Mouse (Mus musculus) lung, postnatal 25 days (tissue): ENCODE measurements around the gene 9130019O22Rik.
A peak's percentile ranks its signal among the peaks of the same experiment; 100 is the strongest.
"Not testable (repeated sequence)": the region's sequence is repeated elsewhere in the genome, so short reads cannot be mapped to it uniquely, and the experiment has no call there.

Experiments used
- DNase-seq: peaks from one replicate; pipeline ENCODE4 v3.0.0; 2022; ENCODE audit warnings: low spot score

Gene 9130019O22Rik

DNA sequence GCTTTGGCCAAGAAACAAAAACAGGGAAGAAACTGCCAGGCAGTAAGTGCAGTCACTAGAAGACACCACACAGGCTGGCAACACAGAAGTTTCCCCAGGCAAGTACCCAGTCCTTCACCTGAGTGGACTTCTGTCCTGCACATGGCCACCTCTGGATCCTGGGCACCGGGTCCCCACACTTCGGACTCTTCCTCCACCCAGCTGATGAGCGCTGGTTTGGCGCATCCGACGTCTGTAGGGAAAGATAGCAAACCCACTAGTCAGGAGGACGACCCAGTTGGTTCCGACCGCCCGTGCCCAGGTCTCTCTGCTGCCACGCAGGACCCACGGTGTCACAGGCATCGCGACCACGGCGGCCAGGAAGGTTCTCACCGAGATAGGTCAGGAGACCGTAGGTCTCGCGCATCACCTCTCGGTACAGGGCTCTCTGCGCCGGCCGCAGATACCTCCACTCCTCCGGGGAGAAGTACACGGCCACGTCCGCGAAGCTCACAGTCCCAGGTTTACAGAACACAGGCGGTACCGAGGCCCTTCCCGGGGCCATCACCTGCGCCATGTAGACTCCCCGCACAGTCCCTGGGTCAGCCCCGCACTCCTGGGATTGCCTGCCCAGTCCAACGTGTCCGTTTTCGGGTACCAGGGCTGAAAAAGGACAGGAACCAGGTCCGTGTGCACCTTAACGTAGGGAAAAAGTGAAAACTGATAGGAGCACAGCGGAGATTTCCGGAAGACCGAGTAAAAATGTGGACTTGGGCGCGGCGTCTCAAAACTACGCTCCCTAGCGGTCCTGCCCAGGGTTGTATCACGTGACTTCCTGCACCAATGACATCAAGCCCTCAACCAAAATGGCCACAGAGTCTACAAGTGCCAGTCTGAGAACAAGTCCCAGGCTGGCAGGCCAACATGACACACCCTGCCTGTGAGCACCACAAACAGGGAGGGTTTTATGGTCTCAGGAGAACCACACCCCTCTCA lies 11.4 kb downstream of the 9130019O22Rik start, which contains the start of gene Zfp747:
TSS of gene Zfp747 (minus strand) at position 780 of the 975 bp plus-strand sequence.
- DNase-seq: peak; percentile 97

DNA sequence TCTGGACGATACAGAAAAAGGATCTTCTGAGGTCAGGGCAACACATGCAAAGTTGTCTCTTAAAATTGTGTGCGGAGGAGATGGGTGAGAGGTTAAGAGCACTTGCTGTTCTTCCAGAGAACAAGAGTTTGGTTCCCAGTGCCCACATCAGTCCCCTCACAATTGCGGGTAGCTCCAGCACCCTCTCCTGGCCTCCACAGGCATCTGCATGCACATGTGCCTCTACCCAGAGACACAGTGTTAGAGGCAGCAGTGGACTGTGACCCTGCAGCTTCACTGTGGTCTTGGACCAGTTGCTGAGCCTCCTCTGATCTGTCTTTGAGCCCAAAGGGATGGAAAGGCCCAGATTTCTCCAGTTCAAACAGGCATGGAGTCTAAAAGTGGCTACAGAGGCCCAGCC lies 15.1 kb downstream of the 9130019O22Rik start:
- DNase-seq: not testable (repeated sequence)

DNA sequence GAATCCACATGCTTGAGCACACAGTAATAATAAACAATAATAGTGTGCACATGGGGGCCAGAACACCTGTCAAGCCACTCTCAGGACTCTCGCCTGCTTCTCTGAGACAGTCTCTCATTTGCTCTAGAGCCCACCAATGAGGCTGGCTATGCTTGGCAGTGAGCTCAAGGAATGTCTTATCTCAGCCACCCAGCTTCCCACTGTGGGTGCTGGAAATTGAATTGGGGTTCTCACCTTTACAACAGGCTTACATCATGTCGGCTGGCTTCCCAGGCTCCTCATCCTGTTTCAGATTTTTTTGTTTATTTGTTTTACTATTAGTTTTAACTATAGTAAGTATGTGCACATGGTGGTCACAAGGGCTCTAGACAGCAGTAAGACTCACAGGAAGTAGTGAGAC lies 15.8 kb downstream of the 9130019O22Rik start:
- DNase-seq: no peak

DNA sequence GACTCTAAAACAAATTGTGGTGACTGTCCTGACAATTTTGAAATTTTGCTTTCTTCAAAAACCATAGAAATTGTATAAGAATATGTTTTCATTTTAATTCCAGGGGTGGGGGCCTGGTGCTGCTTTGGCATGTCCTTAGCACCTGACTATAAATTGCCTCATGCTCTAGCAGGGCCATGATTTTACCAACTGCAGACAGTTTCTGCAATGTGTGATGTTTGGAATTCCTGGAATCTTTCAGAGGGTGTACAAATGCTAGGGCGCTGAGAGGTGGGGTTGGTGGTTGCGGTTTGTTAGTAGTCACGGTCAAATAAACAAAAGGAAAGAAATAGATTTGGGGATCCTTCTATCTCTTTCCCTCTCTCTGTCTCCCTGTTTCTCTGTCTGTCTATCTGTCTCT lies 20.7 kb downstream of the 9130019O22Rik start:
- DNase-seq: no peak

DNA sequence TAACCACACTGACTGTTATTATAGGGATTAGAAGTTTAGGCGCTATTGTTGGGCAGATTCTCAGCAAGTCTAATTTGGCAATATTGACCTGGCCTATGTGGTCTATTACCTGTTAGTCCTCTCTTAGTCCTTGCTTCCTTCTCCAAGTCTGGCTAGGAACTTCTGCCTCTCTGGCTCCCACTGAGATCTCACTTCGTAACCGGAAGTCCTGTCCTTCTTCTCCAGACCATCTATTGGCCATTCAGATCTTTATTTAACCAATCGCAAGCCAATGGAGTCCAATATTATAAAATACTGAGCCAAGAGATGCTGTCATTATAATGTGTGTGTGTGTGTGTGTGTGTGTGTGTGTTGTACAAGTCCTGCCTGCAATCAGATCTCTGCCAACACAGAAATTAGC lies 22.8 kb downstream of the 9130019O22Rik start:
- DNase-seq: peak; percentile 42

DNA sequence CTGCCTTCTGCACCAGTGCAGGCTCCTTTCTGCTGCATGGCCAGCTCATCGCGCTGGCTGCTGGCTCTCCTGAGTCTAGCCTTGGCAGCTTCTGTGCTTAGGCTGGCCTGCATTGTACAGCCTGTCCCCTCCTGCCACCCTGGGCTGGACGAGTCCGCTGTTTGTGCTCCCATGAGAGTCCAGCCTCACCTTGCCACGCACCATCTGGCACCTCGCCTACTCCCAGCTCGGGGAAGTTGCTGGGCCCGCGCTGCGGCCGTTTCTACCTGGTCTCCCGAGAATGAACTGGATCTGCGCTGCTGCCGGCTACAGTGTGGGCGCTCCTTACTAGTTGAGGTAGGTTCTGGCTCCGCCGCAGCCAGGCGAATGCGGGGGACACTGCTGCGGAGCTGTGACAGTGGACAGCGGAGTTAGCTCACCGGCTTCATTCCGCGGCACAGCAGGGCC lies 23.5 kb downstream of the 9130019O22Rik start:
- no peak for DNase-seq

DNA sequence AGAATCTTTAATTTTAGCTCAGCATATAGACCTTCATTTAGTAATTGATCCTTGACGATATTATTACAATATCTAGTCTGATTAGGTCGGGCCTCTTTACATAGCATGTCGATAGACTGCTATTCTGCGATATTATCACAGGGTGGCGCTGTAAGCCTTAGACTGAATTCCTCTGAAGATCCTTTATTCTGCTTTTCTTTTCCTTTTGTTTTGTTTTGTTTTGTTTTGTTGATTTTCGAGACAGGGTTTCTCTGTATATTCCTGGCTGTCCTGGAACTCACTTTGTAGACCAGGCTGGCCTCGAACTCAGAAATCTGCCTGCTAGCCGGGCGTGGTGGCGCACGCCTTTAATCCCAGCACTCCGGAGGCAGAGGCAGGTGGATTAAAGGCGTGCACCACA lies 24.5 kb downstream of the 9130019O22Rik start:
- DNase-seq: peak; percentile 60

DNA sequence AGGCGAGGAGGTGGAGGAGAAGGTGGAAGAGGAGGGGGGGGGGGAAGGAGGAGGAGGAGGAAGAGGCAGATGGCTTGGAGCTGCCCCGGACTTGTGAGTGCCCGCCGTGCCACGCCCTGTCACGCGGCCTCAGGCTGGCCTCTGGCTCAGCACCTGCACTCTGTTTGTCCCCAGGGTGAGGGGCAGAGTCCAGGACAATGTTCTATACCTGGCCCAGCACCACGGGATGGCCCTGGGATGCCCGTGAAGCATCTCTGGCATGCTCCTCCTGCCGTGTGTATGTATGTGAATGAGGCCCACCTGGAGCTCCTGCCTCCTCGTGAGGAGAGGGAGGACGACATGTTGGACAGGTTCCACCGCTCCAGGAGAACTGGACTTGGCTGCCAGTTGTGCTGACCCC lies 25.5 kb downstream of the 9130019O22Rik start:
- no peak for DNase-seq

DNA sequence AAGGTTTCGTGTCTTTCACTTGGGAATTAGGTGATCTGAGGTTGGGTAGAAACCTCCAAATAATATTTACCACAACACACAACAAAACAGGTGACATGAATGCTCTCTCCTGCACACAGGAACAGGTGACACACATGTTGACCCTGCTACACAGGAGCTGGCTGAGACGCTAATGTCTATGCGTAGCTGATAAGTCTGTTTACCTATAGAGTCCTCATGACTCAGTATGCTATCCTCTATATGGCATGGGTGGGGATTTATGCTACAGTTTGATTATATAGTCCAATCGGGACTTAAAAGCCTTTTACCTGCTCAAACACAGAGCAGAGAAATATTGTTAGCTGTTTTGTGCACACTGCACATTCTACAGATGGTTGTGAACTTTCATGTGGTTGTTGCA lies 26.7 kb downstream of the 9130019O22Rik start:
- DNase-seq: no peak

DNA sequence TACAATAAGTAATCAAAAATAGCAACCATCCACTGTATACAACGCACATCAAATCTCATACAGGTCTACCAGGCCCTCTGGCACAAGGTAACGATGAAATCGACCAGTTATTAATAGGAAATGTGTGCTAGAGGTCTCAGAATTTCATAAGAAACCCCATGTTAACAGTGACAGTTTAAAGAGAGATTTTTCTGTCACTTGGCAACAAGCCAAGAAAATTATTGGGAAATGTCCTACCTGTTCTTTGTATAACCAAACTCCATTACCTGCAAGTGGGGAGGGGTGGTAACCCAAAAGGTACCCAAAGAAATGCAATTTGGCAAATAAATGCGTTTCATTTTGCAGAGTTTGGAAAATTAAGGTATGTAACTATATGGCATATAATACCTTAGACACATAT lies 28.5 kb downstream of the 9130019O22Rik start:
- DNase-seq: no peak

DNA sequence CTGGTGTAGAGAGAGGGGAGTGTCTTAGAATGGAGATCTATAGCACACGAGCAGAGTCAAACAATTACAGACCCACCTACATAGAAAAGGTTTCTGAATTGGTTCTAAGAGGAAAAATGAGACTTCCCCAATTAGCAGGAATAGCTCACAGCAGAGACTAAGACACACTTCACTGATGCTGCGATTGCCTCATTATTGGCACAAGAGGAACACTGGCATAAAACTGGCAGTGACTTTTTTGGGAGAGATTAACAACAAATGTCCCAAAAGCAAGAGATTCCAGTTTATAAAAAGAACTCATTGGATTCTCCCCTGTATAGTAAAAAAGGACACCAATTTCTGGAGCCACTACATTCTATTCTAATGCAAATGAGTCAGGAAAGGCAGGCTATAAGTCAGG lies 29.1 kb downstream of the 9130019O22Rik start:
- no peak for DNase-seq

DNA sequence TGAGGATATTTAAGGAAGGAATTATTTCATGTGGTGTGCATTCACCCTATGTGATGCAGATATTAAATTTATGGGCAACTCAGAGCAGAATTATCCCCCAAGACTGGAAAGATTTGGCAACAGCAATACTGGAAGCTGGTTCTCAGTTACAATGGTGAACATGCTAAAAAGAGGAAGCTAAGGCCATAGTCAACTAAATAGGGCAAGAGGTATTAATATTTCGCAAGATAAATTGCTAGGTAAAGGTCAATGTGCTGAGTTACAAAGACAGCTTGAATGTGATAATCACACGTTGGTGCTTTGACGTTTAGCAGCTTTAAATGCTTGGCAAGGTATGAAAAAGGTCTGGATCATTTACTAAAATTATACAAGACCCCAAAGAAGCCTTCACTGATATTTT lies 31.2 kb downstream of the 9130019O22Rik start:
- DNase-seq: no peak

DNA sequence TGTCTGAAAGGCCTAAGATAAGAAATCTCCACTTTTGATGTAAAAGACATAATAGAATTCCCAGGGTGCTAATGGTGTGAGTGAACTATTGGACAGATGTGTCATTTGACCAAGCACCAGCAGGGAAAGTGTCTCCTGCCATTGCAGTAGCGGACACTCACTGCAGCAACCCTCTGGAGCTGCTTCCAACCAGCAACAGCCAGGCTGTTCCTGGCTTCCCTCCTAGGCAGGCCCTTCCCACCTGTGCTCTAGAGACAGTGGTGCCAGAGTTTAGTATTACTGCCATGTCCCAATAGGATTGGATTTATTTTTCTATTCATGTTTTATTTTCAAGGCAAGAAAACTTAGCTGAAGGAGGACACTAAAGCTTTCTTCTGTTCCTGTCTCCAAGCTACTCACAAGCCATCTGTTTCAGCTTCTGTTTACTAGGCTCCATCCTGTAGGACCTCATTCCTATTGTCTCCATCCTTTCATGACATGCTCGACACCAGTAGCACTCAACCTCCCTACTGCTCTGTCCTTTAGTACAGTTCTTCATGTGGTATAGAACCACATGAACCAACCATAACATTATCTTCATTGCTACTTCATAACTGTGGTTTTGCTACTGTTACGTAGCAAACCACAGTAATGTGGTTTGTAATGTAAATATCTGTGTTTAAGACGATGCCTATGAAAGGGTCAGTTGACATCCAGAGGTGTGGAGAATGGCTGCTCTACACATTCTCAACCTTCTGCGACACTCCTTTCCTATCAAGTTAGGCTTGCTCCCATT lies 35.5 kb downstream of the 9130019O22Rik start:
- DNase-seq: no peak

DNA sequence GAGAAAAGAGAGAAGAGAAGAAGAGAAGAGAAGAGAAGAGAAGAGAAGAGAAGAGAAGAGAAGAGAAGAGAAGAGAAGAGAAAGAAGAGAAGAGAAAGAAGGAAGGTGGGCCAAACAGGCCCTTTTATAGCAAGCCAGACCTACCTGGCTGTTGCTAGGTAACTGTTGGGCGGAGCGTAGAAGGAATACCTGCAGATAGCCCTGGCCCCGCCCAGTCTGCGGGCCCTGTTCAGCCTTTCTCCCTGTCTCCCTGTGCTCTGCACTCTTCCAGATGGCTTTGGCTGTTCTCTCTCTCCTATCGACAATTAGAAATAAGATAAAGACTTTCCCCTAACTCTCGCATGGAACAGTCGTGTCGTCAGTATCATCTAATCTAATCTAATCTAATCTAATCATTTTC lies 40.3 kb downstream of the 9130019O22Rik start:
- peak; percentile 81 for DNase-seq

DNA sequence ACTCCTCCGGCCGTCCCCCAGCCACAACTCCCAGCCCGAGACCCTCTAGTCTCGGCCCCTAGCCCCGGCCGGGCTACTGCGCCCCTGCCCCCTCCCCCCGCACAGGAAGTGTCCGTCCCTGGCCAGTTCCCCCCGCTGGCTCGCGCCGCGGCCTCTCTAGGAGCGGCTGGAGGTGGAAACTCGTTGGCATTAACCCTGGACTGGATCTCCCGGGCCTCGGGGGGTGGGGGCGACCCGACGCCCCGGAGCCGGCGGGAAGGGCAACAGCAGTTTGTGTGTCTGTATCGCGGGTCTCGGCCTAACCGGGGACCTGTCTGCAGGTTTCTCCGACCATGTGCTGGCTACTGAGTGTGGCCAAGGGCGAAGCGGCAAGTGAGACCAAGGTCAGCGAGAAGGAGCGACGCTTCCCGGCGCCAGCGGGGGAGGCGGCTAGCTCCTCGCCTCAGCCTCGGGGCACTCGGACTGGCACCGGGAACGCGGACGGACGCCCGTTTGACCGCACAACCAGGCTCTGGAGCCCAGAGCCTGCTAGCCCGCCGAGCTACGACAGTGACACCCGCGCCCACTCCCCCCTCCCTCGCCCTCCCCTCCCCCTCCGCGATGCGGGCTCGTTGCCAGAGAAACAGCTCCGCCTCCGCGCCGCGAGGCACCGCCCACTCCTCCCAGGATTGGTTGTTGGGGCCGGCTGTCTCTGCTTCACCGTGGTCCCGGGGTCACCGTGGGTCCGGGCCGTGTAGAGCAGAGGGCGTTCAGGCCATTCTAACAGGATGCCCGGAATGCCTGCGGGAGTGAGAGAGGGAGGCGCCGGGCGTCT lies 41.2 kb downstream of the 9130019O22Rik start, which contains the start of gene Zfp768:
TSS of gene Zfp768 (minus strand) at position 78 of the 814 bp plus-strand sequence.
- peak; percentile 92 for DNase-seq

DNA sequence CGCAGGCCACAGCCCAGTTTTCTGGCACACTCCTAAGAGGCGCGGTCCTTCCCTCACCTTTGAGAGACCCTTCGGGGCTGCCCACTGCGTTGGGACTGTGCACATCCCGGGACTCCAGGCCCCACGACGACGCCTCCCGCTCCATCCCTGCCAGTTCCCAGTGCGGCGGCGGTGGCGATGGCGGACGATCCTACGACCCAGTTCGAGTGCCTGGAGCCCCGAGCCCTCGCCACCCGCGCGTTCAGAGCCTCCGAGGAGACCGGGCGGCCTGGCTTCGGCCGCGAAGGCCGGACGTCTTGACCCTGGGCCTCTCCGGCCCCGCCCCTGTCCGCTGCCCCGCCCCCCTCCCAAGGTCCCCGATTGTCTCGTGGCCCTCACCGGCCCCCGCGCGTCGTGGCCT lies 41.9 kb downstream of the 9130019O22Rik start:
- DNase-seq: peak; percentile 16

DNA sequence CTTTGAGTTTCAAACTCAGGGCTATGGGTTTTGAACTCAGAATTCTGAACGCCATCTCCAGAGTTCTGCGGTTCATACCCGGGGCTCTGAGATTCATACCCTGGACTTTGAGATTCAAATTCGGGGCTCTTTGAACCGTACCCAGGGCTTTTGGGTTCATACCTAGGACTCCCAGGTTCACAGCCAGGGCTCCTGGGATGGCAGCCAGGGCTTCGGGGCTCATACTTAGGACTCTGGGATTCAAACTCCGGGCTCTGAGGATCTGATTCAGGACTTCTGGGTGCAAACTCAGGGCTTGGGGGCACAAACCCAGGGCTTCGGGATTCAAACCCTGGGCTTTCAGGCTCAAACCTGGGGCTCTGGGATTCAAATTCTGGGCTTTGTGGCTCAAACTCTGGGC lies 42.6 kb downstream of the 9130019O22Rik start:
- DNase-seq: no peak

DNA sequence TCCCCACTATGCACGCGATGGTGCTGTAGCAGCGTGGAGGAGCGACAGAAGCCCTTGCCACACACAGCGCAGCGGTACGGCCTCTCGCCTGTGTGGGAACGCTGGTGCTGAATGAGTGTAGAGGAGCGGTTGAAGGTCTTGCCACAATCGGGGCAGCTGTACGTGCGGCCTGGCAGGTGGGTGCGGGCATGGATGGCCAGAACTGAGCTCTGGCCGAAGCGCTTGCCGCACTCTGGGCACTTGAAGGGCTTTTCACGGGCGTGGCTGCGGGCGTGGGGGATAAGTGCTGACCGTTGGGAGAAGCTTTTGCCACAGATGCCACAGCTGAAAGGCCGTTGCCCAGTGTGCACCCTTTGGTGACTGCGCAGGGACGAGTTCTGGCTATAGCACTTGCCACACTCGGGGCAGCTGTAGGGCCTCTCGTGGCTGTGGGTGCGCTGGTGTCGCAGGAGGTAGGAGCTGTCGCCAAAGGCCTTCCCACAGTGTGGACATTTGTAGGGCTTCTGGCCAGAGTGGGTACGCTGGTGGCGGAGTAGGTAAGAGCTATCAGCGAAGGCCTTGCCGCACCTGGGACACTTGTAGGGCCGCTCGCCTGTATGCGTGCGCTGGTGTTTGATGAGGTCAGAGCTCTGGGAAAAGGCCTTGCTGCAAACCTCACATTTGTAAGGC lies 43.5 kb downstream of the 9130019O22Rik start:
- DNase-seq: no peak

DNA sequence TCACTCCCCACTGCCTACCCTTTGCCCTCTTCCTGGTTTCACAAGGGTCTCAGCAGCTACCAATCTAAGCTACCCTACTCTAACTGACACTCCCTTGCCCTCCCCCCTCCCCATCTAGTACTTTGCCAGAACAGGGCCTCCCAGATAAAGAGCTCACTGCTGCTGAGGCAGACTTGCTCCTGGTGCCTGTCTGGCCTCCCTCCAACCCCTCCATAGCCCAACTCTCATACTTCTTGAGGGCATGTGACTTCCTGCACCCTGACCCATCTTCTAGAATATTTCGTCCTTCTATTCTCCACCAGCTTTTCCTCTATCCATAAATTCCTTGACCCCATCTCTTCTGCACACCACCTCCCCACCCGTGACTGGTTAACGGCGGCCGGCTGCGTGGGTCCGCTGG lies 44.1 kb downstream of the 9130019O22Rik start:
- no peak for DNase-seq

DNA sequence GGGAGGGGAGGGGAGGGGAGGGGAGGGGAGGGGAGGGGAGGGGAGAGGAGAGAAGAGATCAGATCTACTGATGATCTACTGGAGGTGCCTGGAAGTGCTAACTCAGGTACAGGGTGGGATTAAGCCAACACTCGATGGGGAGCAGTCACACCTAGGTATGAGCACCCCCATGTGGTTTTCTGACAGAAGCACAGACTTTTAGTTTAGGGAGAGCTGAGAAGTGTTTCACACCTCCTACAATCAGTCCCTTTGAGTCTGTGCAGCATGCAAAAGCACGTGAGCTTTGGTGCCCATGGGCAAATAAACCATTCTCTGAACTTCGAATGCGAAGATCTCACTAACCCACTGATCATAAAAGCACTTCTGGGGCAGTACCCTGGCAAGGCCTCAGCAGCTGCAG lies 44.6 kb downstream of the 9130019O22Rik start:
- peak; percentile 10 for DNase-seq

DNA sequence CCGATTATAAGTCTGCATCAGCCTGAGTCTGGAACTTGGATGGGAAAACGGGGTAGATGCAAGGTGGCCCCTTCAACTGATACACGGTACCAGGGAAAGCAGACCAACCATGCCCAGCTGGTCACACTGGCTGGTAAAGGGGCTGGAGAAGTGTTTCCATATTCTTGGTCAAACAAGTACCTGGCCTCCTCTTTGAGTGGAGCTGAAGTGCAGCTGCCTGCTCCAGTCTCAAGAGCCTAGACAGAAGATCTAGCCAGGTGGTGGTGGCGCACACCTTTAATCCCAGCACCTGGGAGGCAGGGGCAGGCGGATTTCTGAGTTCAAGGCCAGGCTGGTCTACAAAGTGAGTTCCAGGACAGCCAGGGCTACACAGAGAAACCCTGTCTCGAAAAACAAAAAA lies 45.1 kb downstream of the 9130019O22Rik start:
- DNase-seq: peak; percentile 34
